Mouse (Mus musculus) heart, embryonic 14.5 days (tissue): Measurements from ENCODE around the gene Tspan9. TPM values are rescaled to one million over a fixed set of nuclear protein-coding genes. Genes with fewer than 3 reads are reported as not detected.
A peak's percentile ranks its signal among the peaks of the same experiment; 100 is the strongest.

Experiments used
- ATAC-seq: fragments of 200-750 bp; cut with Nextera tagmentation; 2 replicates; pipeline ENCODE4 v1.8.0; 2017; ENCODE audit warnings: low read depth, moderate TSS enrichment; ENCODE audit not compliant: insufficient number of reproducible peaks, insufficient read depth, low FRiP score
- H3K27ac ChIP-seq, 2 experiments: fragments of 200-500 bp in 1 of 2; fragments of 300-500 bp in 1 of 2; sonication (generic) in 1 of 2; replicated peaks in 1 of 2; 2 replicates each; pipeline ENCODE4 v1.5.1; 2012 to 2014; ENCODE audit warnings: low read depth in 2 of 2, low read length in 2 of 2, control low read depth in 1 of 2, mild to moderate bottlenecking in 1 of 2, mixed read lengths in 1 of 2; ENCODE audit not compliant: control insufficient read depth in 1 of 2, insufficient read depth in 1 of 2
- H3K27me3 ChIP-seq: fragments of 300-500 bp; sonication (generic); 2 replicates; pipeline ENCODE4 v1.6.1; 2014; ENCODE audit warnings: mild to moderate bottlenecking, low read length, control low read depth; ENCODE audit not compliant: control insufficient read depth, insufficient read depth
- H3K36me3 ChIP-seq: fragments of 300-500 bp; sonication (generic); 2 replicates; pipeline ENCODE4 v1.6.1; 2014; ENCODE audit warnings: mild to moderate bottlenecking, control low read depth, low read length, mixed read lengths; ENCODE audit not compliant: control insufficient read depth, insufficient read depth
- H3K4me1 ChIP-seq, 2 experiments: fragments of 200-500 bp in 1 of 2; fragments of 300-500 bp in 1 of 2; sonication (generic) in 1 of 2; 2 replicates each; pipeline ENCODE4 v1.6.1; 2012 to 2014; ENCODE audit warnings: low read length in 2 of 2, control low read depth in 1 of 2, mixed read lengths in 1 of 2; ENCODE audit not compliant: control insufficient read depth in 2 of 2, insufficient read depth in 2 of 2
- H3K4me2 ChIP-seq: fragments of 300-500 bp; sonication (generic); 2 replicates; pipeline ENCODE4 v1.6.1; 2014; ENCODE audit warnings: mild to moderate bottlenecking, low read length
- H3K4me3 ChIP-seq, 2 experiments: fragments of 200-500 bp in 1 of 2; fragments of 300-500 bp in 1 of 2; sonication (generic) in 1 of 2; 2 replicates each; pipeline ENCODE4 v1.5.1; 2012 to 2014; ENCODE audit warnings: low read length in 2 of 2, mild to moderate bottlenecking in 2 of 2, control low read depth in 1 of 2, low read depth in 1 of 2, moderate library complexity in 1 of 2; ENCODE audit not compliant: control insufficient read depth in 1 of 2, insufficient read depth in 1 of 2
- H3K9ac ChIP-seq: fragments of 300-500 bp; sonication (generic); 2 replicates; pipeline ENCODE4 v1.6.1; 2014; ENCODE audit warnings: mild to moderate bottlenecking, low read length
- H3K9me3 ChIP-seq: fragments of 300-500 bp; sonication (generic); 2 replicates; pipeline ENCODE4 v1.6.1; 2016; ENCODE audit warnings: low read length, control low read depth; ENCODE audit not compliant: control insufficient read depth
- WGBS: fragments of 180-500 bp; shearing (Covaris S2); extraction: QIAGEN DNeasy Blood & Tissue Kit; methylation state at CpG from one replicate; pipeline ENCODE4 v1.1.7; 2014; 5-methylcytosine and 5-hydroxymethylcytosine counted together
- polyA plus RNA-seq: library from polyadenylated mRNA; unstranded; fragments of >200 nt; fragmentation: Nextera tagmentation; extraction: Ambion mirVana; gene quantifications from 2 replicates; pipeline ENCODE4 v1.2.1, GENCODE M21; 2014

The Tspan9 gene
- polyA plus RNA-seq, 1 experiment from 2014 or later, result 143 TPM

DNA sequence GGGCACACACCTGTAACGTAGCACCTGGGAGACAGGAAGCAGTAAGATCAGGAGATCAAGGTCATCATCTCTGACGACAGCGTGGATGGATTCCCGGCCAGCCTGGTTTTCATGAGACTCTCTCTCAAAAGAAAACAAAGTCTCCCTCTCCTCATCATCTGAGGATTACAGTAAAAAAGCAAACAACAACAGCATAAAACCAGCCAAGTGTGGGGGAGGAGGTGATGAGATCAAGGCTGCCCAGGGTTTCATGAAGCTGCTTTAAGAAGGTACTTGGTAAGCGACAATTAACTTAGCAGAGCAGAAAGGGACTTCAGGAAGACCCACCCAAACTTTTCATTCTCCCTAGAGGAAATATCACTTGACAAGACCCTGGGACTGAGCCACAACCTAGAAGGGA lies 39.5 kb downstream of the Tspan9 start:
- no peak for ATAC-seq
- H3K27ac ChIP-seq, result peak overlapping the region in 1 of 2 experiments; percentile 42; a peak in 1 of 4 replicates
- no peak overlapping the region for H3K4me3 ChIP-seq
- WGBS, result 61% methylated on average over 5 of the region's 5 CpGs
- H3K9me3 ChIP-seq, result no peaks in the 10 kb centered on the region
- no peaks in the 10 kb centered on the region for H3K27me3 ChIP-seq
- H3K36me3 ChIP-seq, result no peaks in the 10 kb centered on the region
- H3K4me2 ChIP-seq, result no peak overlapping the region
- peaks cover 49 to 73% of the 10 kb centered on the region in 2 experiments for H3K4me1 ChIP-seq
- H3K9ac ChIP-seq, result no peak overlapping the region

DNA sequence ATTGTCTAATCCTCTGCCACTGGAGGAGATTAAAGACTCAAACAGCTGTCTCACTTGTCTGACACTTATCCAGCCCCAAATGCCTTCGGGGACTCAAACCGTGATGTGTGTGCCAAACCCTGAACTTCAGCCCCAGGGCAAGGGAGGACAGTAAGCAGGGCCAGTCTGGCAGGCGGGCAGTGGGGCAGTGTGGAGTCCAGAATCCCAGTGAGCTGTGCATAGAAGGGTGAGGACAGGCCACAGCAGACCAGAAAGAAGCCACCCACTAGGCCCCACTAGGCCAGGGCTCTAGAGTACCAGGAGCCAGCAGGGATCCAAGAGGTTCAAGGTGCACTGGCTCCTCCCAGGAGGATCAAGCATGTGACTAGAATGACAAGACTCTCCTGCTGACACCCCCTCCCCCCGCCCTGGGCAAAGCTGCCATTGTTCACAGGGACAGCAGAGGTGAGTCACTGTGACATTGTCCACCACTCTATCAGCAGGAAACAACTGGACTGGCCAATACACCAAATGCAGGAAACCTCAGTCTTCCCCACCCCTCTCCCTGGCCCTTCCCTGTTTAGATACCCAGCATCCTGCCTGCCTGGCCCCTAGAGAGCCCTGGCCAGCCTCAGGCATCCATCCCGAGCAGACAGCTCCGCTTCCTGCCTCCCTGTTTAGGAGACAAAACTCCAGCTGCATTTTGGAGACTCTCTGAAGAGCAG lies 40.9 kb downstream of the Tspan9 start:
- peak; percentile 85 for ATAC-seq
- peak overlapping the region; percentile 53 for H3K9ac ChIP-seq
- H3K27me3 ChIP-seq, result no peaks in the 10 kb centered on the region
- no peak overlapping the region for H3K4me2 ChIP-seq
- peaks cover 48 to 62% of the 10 kb centered on the region in 2 experiments for H3K4me1 ChIP-seq
- 25% methylated on average over 6 of the region's 6 CpGs for WGBS
- no peaks in the 10 kb centered on the region for H3K9me3 ChIP-seq
- H3K27ac ChIP-seq, result peak overlapping the region; percentile 77 to 82
- H3K4me3 ChIP-seq, result no peak overlapping the region
- H3K36me3 ChIP-seq, result no peaks in the 10 kb centered on the region

DNA sequence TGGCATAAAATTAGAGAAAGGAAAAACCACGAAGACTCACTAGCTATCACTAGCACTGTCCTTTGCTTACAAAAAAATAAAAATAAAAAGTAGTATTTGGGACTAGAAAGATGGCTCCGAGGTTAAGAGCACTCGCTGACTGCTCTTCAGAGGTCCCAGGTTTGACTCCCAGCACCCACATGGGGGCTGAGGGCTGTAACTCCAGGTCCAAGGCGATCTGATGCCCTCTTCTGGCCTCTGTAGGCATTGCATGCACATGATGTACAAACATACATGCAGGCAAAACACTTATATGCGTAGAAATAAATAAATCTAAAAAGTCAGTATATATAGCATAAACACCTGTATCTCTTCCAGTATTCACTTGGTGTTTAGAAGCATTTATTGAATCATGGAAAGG lies 43.5 kb downstream of the Tspan9 start:
- ATAC-seq, result no peak
- Histone ChIP-seq H3K4me2 (no peak overlapping the region), H3K9ac (no peak overlapping the region), H3K36me3 (no peaks in the 10 kb centered on the region), H3K27ac (peak overlapping the region in 1 of 2 experiments; percentile 70; a peak in 2 of 4 replicates), H3K4me3 (no peak overlapping the region), H3K9me3 (no peaks in the 10 kb centered on the region), H3K27me3 (no peaks in the 10 kb centered on the region), H3K4me1 (peaks cover 40 to 58% of the 10 kb centered on the region in 2 experiments)
- WGBS, result 82% methylated on average over 5 of the region's 5 CpGs

DNA sequence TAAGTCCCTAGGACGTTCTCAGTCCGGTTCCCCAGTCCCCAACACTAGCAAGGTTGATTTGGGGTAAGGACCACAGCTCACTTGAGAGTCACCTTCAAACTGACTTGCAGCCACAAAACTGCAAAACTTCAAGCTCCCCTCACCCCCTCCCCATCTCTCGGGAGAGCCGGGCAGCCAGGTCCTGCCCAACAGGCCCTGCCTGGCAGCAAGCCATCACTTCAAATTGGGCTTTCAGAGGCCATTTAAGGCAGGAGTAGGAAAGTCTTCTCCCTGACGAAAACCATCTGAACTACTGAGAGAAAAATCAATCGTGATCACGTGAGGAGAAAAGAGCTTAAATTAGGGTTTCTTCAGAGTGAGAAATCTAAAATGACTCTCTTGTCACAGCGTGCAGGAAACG lies 44.2 kb downstream of the Tspan9 start:
- H3K4me2 ChIP-seq, result no peak overlapping the region
- no peaks in the 10 kb centered on the region for H3K27me3 ChIP-seq
- WGBS, result 52% methylated on average over 9 of the region's 9 CpGs
- H3K4me3 ChIP-seq, result no peak overlapping the region
- H3K4me1 ChIP-seq, result peaks cover 37 to 53% of the 10 kb centered on the region in 2 experiments
- H3K9ac ChIP-seq, result peak overlapping the region; percentile 34; the same call in 1 of the 2 replicates
- peak overlapping the region; percentile 10 to 70; a peak in 3 of 4 replicates for H3K27ac ChIP-seq
- no peaks in the 10 kb centered on the region for H3K9me3 ChIP-seq
- H3K36me3 ChIP-seq, result no peaks in the 10 kb centered on the region
- ATAC-seq, result no peak

DNA sequence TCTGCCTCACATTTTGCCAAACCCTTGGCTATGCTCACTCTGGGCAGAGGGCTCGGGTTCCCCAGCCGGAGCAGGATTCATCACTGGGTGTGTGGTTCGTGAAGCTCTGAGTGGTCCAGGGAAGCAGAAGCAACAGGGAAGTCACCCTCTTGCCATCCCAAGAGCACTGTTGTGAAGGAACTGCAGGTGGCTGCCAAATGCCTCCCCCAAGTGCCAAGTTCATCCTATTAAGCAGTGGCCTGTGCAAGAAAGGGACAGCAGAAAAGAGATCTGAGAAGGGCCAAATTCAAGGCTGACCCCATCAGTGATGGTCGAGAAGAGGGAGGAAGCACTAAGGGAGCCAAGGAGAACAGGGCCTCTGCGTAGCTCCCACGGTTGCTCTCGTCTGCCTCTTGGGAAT lies 46.9 kb downstream of the Tspan9 start:
- no peak for ATAC-seq
- H3K4me3 ChIP-seq, result no peak overlapping the region
- H3K27ac ChIP-seq, result no peak overlapping the region
- peaks cover 41 to 57% of the 10 kb centered on the region in 2 experiments for H3K4me1 ChIP-seq
- WGBS, result 79% methylated on average over 7 of the region's 7 CpGs
- H3K4me2 ChIP-seq, result no peak overlapping the region
- H3K27me3 ChIP-seq, result no peaks in the 10 kb centered on the region
- no peak overlapping the region for H3K9ac ChIP-seq
- no peaks in the 10 kb centered on the region for H3K9me3 ChIP-seq
- no peaks in the 10 kb centered on the region for H3K36me3 ChIP-seq

DNA sequence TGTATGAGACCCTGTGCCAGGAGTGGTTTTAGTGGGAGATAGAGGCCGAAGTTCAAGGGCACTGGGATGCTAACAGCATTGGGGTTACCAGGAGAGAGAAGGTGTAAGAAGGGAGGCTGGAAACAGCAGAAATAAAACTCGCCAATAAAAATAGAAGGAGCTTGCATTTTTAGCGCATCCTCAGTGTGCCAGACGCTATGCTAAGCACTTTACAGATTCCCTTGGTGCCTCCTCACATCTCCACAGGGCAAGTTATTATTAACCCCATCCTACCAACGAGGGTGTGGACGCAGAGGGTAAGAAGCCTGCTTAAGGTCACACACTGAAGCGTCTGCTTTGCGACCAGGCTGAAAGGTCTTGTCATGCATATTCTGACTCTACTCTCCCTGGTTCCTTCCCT lies 47.5 kb downstream of the Tspan9 start:
- H3K4me1 ChIP-seq, result peaks cover 44 to 63% of the 10 kb centered on the region in 2 experiments
- no peak overlapping the region for H3K4me3 ChIP-seq
- H3K9me3 ChIP-seq, result no peaks in the 10 kb centered on the region
- ATAC-seq, result no peak
- 0 out of 2 replicates have a peak overlapping the region, but pooled peaks have one; percentile 0 for H3K9ac ChIP-seq
- no peaks in the 10 kb centered on the region for H3K27me3 ChIP-seq
- no peaks in the 10 kb centered on the region for H3K36me3 ChIP-seq
- no peak overlapping the region; a peak in 1 of 4 replicates for H3K27ac ChIP-seq
- H3K4me2 ChIP-seq, result no peak overlapping the region
- WGBS, result 38% methylated on average over 8 of the region's 8 CpGs

DNA sequence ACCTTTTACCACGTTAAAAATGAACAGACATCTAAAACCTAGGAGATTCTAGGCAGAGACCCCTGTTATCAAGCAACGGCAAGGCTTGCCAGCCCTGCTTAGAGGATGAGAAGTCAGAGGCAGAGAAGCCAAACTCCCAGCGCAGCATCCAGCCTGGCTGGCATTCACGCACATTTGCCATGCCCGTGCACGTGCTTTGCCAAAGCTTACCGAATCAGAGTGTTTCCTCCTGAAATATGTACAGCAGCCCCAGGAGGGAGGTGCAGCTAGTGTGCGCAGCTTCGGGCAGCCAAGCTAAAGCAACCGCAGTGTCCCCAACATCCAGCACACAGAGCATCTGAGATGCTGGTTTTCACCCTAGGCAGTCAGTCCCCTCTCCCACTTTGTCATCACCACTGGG lies 48.3 kb downstream of the Tspan9 start:
- WGBS, result 89% methylated on average over 10 of the region's 10 CpGs
- Histone ChIP-seq H3K36me3 (no peaks in the 10 kb centered on the region), H3K27ac (no peak overlapping the region), H3K9ac (no peak overlapping the region), H3K27me3 (no peaks in the 10 kb centered on the region), H3K4me2 (no peak overlapping the region), H3K4me1 (peaks cover 50 to 70% of the 10 kb centered on the region in 2 experiments), H3K4me3 (no peak overlapping the region), H3K9me3 (no peaks in the 10 kb centered on the region)
- no peak for ATAC-seq
